Mouse (Mus musculus) bone marrow, adult 2 months (tissue): ENCODE data around the gene Rab4a.

Source experiments
- CTCF ChIP-seq: fragments of 200-500 bp; IDR thresholded peaks from 2 replicates; pipeline ENCODE4 v1.5.1; 2011; ENCODE audit warnings: low read length, control low read depth; ENCODE audit not compliant: control insufficient read depth, insufficient read depth
- POLR2A ChIP-seq: fragments of 200-500 bp; IDR thresholded peaks from 2 replicates; pipeline ENCODE4 v1.6.1; 2011; ENCODE audit warnings: low read depth, mild to moderate bottlenecking, control low read depth, low read length, borderline replicate concordance; ENCODE audit not compliant: control insufficient read depth

GRCm38 (mm10) chr8:123768492-123769356 is 37.1 kb upstream of the Rab4a start:
- no peak for TF ChIP-seq POLR2A
- peak; percentile 63 for TF ChIP-seq CTCF
